Mouse (Mus musculus) ES-E14 (cell line): ENCODE measurements around the gene Uqcr10.

Source experiments
- CHD2 ChIP-seq: IDR thresholded peaks from 2 replicates; pipeline ENCODE4 v1.6.1; 2014; ENCODE audit warnings: mild to moderate bottlenecking, low read depth, low read length, inconsistent platforms
- HCFC1 ChIP-seq: IDR thresholded peaks from 2 replicates; pipeline ENCODE4 v1.6.1; 2012; ENCODE audit warnings: low read length, inconsistent platforms, borderline replicate concordance; ENCODE audit not compliant: insufficient read depth
- MAFK ChIP-seq: IDR thresholded peaks from 2 replicates; pipeline ENCODE4 v1.6.1; 2014; ENCODE audit warnings: mild to moderate bottlenecking, low read depth, low read length, inconsistent platforms; ENCODE audit not compliant: insufficient read depth
- ZNF384 ChIP-seq: IDR thresholded peaks from 2 replicates; pipeline ENCODE4 v1.6.1; 2012; ENCODE audit warnings: low read depth, low read length, inconsistent platforms

- TF ChIP-seq ZNF384: no peak
- no peak for TF ChIP-seq HCFC1
- no peak for TF ChIP-seq MAFK
- no peak for TF ChIP-seq CHD2
Measured at GRCm38 (mm10) chr11:4720900-4721580, 16.9 kb upstream of the Uqcr10 start.
